Mouse (Mus musculus) left cerebral cortex, postnatal 36 days (tissue): ENCODE measurements around the gene Flot1. TPM values are rescaled to one million over a fixed set of nuclear protein-coding genes. Genes with fewer than 3 reads are reported as not detected.
"Not testable (repeated sequence)": the region's sequence is repeated elsewhere in the genome, so short reads cannot be mapped to it uniquely, and the experiment has no call there.

Experiments used
- DNase-seq, 2 experiments: peaks; one replicate each; pipeline ENCODE4 v3.0.0; 2021 to 2022; ENCODE audit warnings: low spot score in 2 of 2, mixed read lengths in 1 of 2
- intact Hi-C: fragments of 180-260 bp; cut with DNase I; formaldehyde crosslinking; loops from one replicate; pipeline ENCODE4 v1.15.1; 2025
- total RNA-seq, 2 experiments: library from RNA; stranded (reverse); gene quantifications; 2 replicates each; pipeline ENCODE4 v1.2.3; 2021

Gene Flot1
- total RNA-seq, 2 experiments from 2014 or later, result 146 to 149 TPM

DNA sequence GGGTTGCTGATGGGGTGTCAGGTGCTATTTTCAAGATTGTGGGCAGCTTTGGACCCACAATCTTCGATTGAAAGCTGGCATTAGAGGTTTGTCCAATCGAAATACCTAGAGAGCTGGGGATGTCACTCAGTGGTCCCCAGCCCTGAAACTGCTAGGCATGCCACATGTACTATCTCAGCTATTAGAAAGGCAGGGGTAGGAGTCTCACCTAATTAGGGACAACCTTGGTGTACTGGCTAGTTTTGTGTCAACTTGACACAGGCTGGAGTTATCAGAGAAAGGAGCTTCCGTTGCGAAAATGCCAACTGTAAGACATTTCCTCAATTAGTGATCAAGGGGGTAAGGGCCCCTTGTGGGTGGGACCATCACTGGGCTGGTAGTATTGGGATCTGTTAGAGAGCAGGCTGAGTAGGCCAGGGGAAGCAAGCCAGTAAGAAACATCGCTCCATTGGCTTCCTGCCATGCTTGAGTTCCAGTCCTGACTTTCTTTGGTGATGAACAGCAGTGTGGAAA, 10.3 kb downstream of the Flot1 start:
- no peak for DNase-seq
- intact Hi-C loops, result no loop called here

GRCm38 (mm10) chr17:35833894-35834293, 10.9 kb downstream of the Flot1 start:
- intact Hi-C loops, result no loop called here
- DNase-seq, result no peak

DNA sequence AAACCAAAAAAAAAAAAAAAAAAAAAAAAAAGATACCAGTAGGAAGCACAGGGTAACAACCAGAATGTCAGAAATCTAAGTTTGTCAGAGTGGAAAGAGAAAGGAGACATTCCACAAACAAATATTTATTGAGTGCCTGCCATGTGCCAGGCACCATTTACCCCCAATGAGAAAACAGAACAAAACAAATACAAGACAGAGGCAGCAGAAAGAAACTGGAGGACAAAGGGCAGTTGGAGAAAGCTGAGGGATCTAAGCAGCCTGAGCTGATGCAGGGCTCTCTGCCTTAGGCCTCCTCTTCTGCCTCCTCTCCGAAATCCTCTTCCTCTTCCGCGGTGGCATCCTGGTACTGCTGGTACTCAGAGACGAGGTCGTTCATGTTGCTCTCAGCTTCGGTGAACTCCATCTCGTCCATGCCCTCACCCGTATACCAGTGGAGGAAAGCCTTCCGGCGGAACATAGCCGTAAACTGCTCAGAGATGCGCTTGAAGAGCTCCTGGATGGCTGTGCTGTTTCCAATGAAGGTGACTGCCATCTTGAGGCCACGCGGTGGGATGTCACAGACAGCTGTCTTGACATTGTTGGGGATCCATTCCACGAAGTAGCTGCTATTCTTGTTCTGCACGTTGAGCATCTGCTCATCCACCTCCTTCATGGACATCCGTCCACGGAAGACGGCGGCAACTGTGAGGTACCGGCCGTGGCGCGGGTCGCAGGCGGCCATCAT, 11.8 kb downstream of the Flot1 start:
- intact Hi-C loops, result loop anchor here (5.0 kb wide), 1 partner anchor 82 kb away; the partner anchor contains the start of genes Mrps18b and Ppp1r10

DNA sequence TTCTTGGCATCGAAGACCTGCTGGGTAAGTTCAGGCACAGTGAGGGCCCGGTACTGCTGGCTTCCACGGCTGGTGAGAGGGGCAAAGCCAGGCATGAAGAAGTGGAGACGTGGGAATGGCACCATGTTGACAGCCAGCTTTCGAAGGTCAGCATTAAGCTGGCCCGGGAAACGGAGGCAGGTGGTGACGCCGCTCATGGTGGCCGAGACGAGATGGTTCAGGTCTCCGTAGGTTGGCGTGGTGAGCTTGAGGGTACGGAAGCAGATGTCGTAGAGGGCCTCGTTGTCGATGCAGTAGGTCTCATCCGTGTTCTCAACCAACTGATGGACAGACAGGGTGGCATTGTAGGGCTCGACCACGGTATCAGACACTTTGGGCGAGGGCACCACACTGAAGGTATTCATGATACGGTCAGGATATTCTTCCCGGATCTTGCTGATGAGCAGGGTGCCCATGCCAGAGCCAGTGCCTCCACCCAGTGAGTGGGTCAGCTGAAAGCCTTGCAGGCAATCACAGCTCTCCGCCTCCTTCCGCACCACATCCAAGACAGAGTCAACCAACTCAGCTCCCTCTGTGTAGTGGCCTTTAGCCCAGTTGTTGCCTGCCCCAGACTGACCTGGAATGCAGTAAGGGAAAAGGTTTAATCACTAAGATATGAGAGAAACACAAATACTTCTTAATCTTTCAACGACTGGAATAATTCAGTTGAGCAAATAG, 12.6 kb downstream of the Flot1 start:
- DNase-seq, result peak; percentile 49

More for the DNA sequence above, 11.8 kb downstream of the Flot1 start:
- peak; percentile 25 to 53 for DNase-seq

DNA sequence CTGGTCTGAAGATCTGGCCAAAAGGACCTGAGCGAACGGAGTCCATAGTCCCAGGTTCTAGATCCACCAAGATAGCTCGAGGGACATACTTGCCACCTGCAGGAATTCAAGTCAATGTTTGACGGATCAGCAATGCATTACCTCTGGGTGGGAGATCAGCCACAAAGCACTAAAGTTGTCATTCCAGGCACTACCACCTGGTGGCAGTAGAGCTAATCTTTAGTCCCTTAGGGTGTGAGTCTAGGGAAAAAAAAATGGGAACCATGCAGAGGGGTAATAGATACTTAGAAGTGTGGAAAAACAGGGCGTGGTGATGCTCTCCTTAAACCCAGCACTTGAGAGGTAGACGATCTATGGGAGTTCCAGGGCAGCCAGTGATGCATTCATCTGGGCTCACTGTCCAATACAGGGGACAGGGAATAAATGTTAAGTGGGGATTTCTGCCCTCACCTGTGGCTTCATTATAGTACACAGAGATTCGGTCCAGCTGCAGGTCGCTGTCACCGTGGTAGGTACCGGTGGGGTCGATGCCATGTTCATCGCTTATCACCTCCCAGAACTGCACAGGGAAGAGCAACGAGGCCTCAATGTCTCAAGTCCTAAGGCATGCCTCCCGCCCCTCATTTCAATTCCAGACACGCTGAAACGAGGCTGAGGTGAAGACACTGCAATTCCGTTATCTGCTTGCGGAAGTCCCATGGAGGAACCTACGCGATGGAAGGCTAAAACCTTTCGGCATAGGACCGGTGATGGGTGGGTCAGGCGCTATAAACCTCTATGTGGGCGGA, 13.3 kb downstream of the Flot1 start:
- intact Hi-C loops, result loop anchor here (2.0 to 5.0 kb wide), 2 partner anchors 36 to 81 kb away; partner anchors contain the start of genes Mrps18b and Ppp1r10
- DNase-seq, result peak; percentile 81 to 87

More for the DNA sequence above, 12.6 kb downstream of the Flot1 start:
- intact Hi-C loops, result loop anchor here (2.0 to 5.0 kb wide), 2 partner anchors 37 to 82 kb away; partner anchors contain the start of genes Mrps18b and Ppp1r10

GRCm38 (mm10) chr17:35836991-35837422, 14.0 kb downstream of the Flot1 start:
- DNase-seq, result peak; percentile 84 to 86
- intact Hi-C loops, result loop anchor here (2.0 to 5.0 kb wide), 2 partner anchors 36 to 80 kb away; partner anchors contain the start of genes Mrps18b and Ppp1r10

- DNase-seq, result peak in 1 of 2 experiments; percentile 47
- intact Hi-C loops, result loop anchor here (2.0 to 5.0 kb wide), 2 partner anchors 35 to 80 kb away; partner anchors contain the start of genes Mrps18b and Ppp1r10
Measured at GRCm38 (mm10) chr17:35837487-35837886, 14.5 kb downstream of the Flot1 start.

DNA sequence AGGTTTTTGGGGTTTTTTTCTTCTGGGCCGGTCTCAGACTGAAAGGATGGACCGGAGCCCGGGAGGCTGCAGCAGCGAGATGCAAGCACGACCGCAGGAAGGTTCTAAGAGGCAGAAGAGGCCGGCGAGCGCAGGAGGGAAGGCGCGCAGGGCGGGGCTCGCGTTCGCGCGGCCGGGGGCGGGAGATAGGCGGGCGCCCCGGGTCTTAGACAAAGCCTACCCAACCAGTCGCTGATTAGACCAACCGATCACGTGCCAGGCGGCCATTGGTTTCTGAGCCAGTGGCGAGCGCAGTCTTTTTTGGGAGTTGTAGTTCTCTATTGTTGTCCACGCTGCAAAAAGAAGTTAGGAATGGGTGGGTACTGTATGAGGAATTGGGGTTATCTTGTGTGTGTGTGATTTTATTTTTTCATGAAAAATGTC, 15.1 kb downstream of the Flot1 start, which contains the start of gene Tubb5:
Gene Tubb5 (minus strand): TSS at position 185 of the 423 bp plus-strand sequence.
- DNase-seq, result peak; percentile 96 to 98
- intact Hi-C loops, result loop anchor here (5.0 kb wide), 1 partner anchor 79 kb away; the partner anchor contains the start of genes Mrps18b and Ppp1r10

DNA sequence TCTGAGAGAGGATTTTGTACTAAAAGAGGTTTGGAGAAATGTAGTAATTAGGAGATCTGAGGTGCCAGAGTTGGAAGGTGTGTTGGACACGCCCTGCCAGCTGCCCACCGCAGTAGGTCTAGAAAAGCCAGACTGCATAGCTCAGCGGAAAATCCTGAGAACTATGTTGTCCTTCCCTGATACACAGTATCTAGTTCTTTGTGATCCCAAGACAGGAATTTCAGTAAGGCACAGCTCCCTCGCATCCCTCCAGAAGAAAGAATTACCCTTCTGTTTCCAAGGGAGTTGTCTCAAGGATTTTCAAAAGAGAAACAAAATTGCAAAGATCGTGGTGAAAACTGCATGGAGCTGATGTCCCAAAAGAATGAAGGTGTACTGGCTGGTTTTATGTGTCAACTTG, 15.5 kb downstream of the Flot1 start:
- intact Hi-C loops, result loop anchor here (5.0 kb wide), 1 partner anchor 79 kb away; the partner anchor contains the start of genes Mrps18b and Ppp1r10

DNA sequence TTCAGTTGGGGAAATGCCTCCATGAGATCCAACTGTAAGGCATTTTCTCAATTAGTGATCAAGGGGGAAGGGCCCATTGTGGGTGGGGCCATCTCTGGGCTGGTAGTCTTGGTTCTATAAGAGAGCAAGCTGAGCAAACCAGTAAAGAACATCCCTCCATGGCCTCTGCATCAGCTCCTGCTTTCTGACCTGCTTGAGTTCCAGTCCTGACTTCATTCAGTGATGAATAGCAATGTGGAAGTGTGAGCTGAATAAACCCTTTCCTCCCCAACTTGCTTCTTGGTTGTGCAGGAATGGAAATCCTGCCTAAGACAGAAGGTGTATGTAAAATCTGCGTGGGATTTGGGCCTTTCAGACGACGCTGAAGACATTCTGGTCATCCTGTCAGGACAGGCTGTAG, 16.0 kb downstream of the Flot1 start:
- not testable (repeated sequence) for DNase-seq
- intact Hi-C loops, result loop anchor here (5.0 kb wide), 1 partner anchor 78 kb away; the partner anchor contains the start of genes Mrps18b and Ppp1r10

More for the DNA sequence above, 15.5 kb downstream of the Flot1 start:
- DNase-seq, result no peak

DNA sequence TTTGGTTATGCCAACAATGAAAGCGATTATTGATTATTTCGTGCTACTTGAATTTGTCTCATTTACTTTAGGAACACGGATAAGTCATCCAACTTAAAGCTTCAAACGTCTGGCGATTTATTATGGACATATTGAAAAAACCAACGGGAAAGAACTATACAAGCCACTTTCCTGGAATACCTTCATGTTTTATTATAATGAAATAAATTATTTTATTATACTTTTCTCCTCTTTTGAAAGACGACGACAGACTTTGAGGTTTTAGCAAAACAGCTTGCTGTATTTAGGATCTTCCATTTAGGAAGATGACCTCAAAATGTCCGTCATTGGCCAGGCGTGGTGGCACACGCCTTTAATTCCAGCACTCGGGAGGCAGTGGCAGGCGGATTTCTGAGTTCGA, 17.5 kb downstream of the Flot1 start:
- DNase-seq, result no peak
- intact Hi-C loops, result no loop called here

GRCm38 (mm10) chr17:35841076-35841950, 18.3 kb downstream of the Flot1 start, which contains the start of gene Mdc1:
Gene Mdc1, plus strand, starts transcription at chr17:35841515.
- intact Hi-C loops, result no loop called here

DNA sequence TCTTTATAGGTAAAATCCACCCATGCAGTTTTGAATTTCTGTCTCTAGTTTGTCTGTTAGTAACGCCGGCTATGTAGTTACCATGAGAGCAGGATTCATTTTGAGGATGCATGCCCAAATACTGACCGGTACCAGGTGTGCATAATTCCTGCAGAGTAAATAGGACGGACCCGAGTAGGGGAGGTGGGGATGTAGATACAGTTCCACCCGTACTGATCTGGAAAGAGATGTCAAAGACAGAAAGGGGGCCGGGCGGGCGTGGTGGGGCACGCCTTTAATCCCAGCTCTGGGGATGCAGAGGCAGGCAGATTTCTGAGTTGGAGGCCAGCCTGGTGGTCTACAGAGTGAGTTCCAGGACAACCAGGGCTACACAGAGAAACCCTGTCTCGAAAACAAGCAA, 19.0 kb downstream of the Flot1 start:
- DNase-seq, result no peak
- intact Hi-C loops, result no loop called here

More at GRCm38 (mm10) chr17:35841076-35841950, 18.3 kb downstream of the Flot1 start, which contains the start of gene Mdc1:
- peak; percentile 99 for DNase-seq

GRCm38 (mm10) chr17:35843514-35843913, 20.5 kb downstream of the Flot1 start:
- intact Hi-C loops, result no loop called here
- no peak for DNase-seq

- intact Hi-C loops, result no loop called here
- DNase-seq, result peak in 1 of 2 experiments; percentile 47
Measured at GRCm38 (mm10) chr17:35848112-35848511, 25.1 kb downstream of the Flot1 start.

DNA sequence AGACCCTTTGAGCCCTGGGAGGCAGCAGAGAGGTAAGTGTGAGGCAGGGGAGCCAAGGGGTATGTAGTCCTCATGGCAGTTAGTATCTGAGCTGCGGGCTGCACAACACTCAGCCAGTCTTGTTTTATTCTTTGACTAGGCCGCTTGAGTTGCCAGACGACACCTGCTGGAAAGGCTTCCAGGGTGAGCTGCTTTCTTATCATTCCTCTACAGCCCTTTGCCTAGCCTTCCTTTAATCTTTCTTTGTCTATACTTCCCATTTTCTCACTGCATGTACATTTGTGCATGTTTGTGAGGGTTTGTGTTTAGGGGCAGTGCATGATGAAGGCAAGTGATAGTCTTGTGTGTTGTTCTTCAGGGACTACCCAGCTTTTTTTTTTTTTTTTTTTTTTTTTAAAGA, 27.9 kb downstream of the Flot1 start:
- DNase-seq, result no peak
- intact Hi-C loops, result no loop called here

GRCm38 (mm10) chr17:35859371-35859770, 36.3 kb downstream of the Flot1 start:
- intact Hi-C loops, result no loop called here
- no peak for DNase-seq

- intact Hi-C loops, result no loop called here
- no peak for DNase-seq
Measured at GRCm38 (mm10) chr17:35859835-35860234, 36.8 kb downstream of the Flot1 start.
